Mouse (Mus musculus) forebrain, embryonic 13.5 days (tissue): ENCODE results near the gene Rhoh. TPM values are rescaled to one million over a fixed set of nuclear protein-coding genes. Genes with fewer than 3 reads are reported as not detected.

ENCODE experiments used
- ATAC-seq: fragments of 200-750 bp; cut with Nextera tagmentation; 2 replicates; pipeline ENCODE4 v1.8.0; 2017
- H3K27ac ChIP-seq: fragments of 300-500 bp; sonication (generic); 2 replicates; pipeline ENCODE4 v1.5.1; 2015; ENCODE audit warnings: inconsistent platforms, mild to moderate bottlenecking, moderate library complexity
- H3K27me3 ChIP-seq: fragments of 300-500 bp; sonication (generic); 2 replicates; pipeline ENCODE4 v1.6.1; 2015; ENCODE audit warnings: mild to moderate bottlenecking, inconsistent platforms
- H3K36me3 ChIP-seq: fragments of 300-500 bp; sonication (generic); 2 replicates; pipeline ENCODE4 v1.6.1; 2015; ENCODE audit warnings: mild to moderate bottlenecking, inconsistent platforms; ENCODE audit not compliant: poor library complexity, severe bottlenecking
- H3K4me1 ChIP-seq: fragments of 300-500 bp; sonication (generic); 2 replicates; pipeline ENCODE4 v1.6.1; 2015; ENCODE audit warnings: inconsistent platforms
- H3K4me2 ChIP-seq: fragments of 300-500 bp; sonication (generic); 2 replicates; pipeline ENCODE4 v1.6.1; 2015; ENCODE audit warnings: inconsistent platforms, mild to moderate bottlenecking, moderate library complexity
- H3K4me3 ChIP-seq: fragments of 300-500 bp; sonication (generic); 2 replicates; pipeline ENCODE4 v1.5.1; 2015; ENCODE audit warnings: mild to moderate bottlenecking, inconsistent platforms
- H3K9ac ChIP-seq: fragments of 300-500 bp; sonication (generic); 2 replicates; pipeline ENCODE4 v1.6.1; 2015; ENCODE audit warnings: mild to moderate bottlenecking, inconsistent platforms
- H3K9me3 ChIP-seq: fragments of 300-500 bp; sonication (generic); replicated peaks from 2 replicates; pipeline ENCODE4 v1.6.1; 2016; ENCODE audit warnings: inconsistent platforms
- WGBS: fragments of 180-500 bp; shearing (Covaris S2); methylation state at CpG from one replicate; pipeline ENCODE4 v1.1.7; 2015; 5-methylcytosine and 5-hydroxymethylcytosine counted together
- polyA plus RNA-seq: library from polyadenylated mRNA; unstranded; fragments of >200 nt; fragmentation: Nextera tagmentation; extraction: Ambion mirVana; gene quantifications from 2 replicates; pipeline ENCODE4 v1.2.1, GENCODE M21; 2015

Rhoh gene
- polyA plus RNA-seq, 1 experiment from 2014 or later: 0.32 TPM

- H3K4me1 ChIP-seq: no peaks in the 10 kb centered on the region
- no peak overlapping the region for H3K9ac ChIP-seq
- 84% methylated on average over 10 of the region's 10 CpGs for WGBS
Measured at GRCm38 (mm10) chr5:65882476-65883205, 21.6 kb downstream of the Rhoh start.

GRCm38 (mm10) chr5:65883355-65883754 is 22.3 kb downstream of the Rhoh start:
- no peaks in the 10 kb centered on the region for H3K4me1 ChIP-seq
- H3K9ac ChIP-seq: no peak overlapping the region
- no peak overlapping the region for H3K4me2 ChIP-seq
- no peak for ATAC-seq
- no peaks in the 10 kb centered on the region for H3K9me3 ChIP-seq
- no peaks in the 10 kb centered on the region for H3K27me3 ChIP-seq
- H3K27ac ChIP-seq: no peak overlapping the region
- H3K36me3 ChIP-seq: no peaks in the 10 kb centered on the region
- 73% methylated on average over 5 of the region's 5 CpGs for WGBS
- H3K4me3 ChIP-seq: no peak overlapping the region

More at GRCm38 (mm10) chr5:65882476-65883205, 21.6 kb downstream of the Rhoh start:
- Histone ChIP-seq H3K27me3 (no peaks in the 10 kb centered on the region), H3K4me2 (no peak overlapping the region), H3K9me3 (no peaks in the 10 kb centered on the region), H3K36me3 (no peaks in the 10 kb centered on the region), H3K27ac (no peak overlapping the region), H3K4me3 (no peak overlapping the region)
- no peak for ATAC-seq

GRCm38 (mm10) chr5:65885699-65886443 is 24.9 kb downstream of the Rhoh start:
- Histone ChIP-seq H3K36me3 (no peaks in the 10 kb centered on the region), H3K4me3 (no peak overlapping the region), H3K27ac (no peak overlapping the region), H3K9ac (no peak overlapping the region), H3K4me1 (no peaks in the 10 kb centered on the region), H3K4me2 (no peak overlapping the region), H3K27me3 (no peaks in the 10 kb centered on the region), H3K9me3 (no peaks in the 10 kb centered on the region)
- WGBS: 42% methylated on average over 15 of the region's 15 CpGs
- no peak for ATAC-seq

- Histone ChIP-seq H3K27me3 (no peaks in the 10 kb centered on the region), H3K9ac (no peak overlapping the region), H3K36me3 (no peaks in the 10 kb centered on the region), H3K4me2 (no peak overlapping the region), H3K9me3 (no peaks in the 10 kb centered on the region), H3K4me3 (no peak overlapping the region), H3K4me1 (peaks cover 6% of the 10 kb centered on the region; the same call in 1 of the 2 replicates), H3K27ac (no peak overlapping the region)
- 92% methylated on average over 5 of the region's 5 CpGs for WGBS
- ATAC-seq: no peak
Measured at GRCm38 (mm10) chr5:65888102-65888501, 27.1 kb downstream of the Rhoh start.

- Histone ChIP-seq H3K4me1 (peaks cover 6% of the 10 kb centered on the region; the same call in 1 of the 2 replicates), H3K9ac (no peak overlapping the region), H3K9me3 (no peaks in the 10 kb centered on the region), H3K4me2 (no peak overlapping the region), H3K27me3 (no peaks in the 10 kb centered on the region), H3K36me3 (no peaks in the 10 kb centered on the region), H3K4me3 (no peak overlapping the region), H3K27ac (no peak overlapping the region)
- ATAC-seq: no peak
- 77% methylated on average over 5 of the region's 5 CpGs for WGBS
Measured at GRCm38 (mm10) chr5:65888998-65889397, 28.0 kb downstream of the Rhoh start.

DNA sequence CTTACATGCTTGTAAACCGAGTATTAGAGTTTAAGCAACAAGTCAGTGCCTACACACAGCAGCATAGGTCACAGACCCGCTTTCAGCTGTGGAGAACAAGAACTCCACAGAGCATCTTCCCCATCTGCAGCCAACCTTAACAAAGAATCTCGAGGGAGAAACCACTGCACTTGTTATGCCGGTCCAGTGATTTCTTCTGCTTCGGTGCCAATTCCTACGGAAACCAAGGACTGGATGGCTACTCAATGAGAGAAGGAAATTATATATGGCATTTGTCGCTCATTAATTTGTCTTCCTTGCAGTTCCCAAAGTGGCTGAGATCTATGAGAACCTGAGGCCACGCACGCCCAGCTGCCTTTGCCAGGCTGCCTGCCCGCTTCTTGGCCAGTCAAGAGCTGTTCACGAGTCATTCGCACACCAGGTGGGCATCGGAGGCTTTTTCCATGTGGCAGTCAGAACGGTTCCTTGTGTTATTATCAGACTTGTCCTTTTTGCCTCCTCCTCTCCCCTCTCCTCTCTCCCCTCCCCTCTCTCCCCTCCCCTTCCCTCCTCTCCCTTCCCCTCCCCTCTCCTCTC is 30.3 kb downstream of the Rhoh start:
- Histone ChIP-seq H3K27me3 (no peaks in the 10 kb centered on the region), H3K4me1 (peaks cover 6% of the 10 kb centered on the region; the same call in 1 of the 2 replicates), H3K4me3 (no peak overlapping the region), H3K4me2 (no peak overlapping the region), H3K36me3 (no peaks in the 10 kb centered on the region), H3K9ac (no peak overlapping the region), H3K27ac (0 out of 2 replicates have a peak overlapping the region, but pooled peaks have one; percentile 21), H3K9me3 (no peaks in the 10 kb centered on the region)
- 55% methylated on average over 14 of the region's 14 CpGs for WGBS
- ATAC-seq: peak; percentile 33; the same call in 1 of the 2 replicates

- Histone ChIP-seq H3K27me3 (no peaks in the 10 kb centered on the region), H3K4me3 (no peak overlapping the region), H3K36me3 (no peaks in the 10 kb centered on the region), H3K4me2 (no peak overlapping the region), H3K4me1 (peaks cover 6% of the 10 kb centered on the region; the same call in 1 of the 2 replicates), H3K9ac (no peak overlapping the region), H3K27ac (no peak overlapping the region), H3K9me3 (no peaks in the 10 kb centered on the region)
- WGBS: 86% methylated on average over 6 of the region's 6 CpGs
- no peak for ATAC-seq
Measured at GRCm38 (mm10) chr5:65895121-65895692, 34.2 kb downstream of the Rhoh start.

- Histone ChIP-seq H3K27ac (no peak overlapping the region), H3K4me1 (peaks cover 8% of the 10 kb centered on the region; the same call in 1 of the 2 replicates), H3K27me3 (no peaks in the 10 kb centered on the region), H3K4me2 (no peak overlapping the region), H3K4me3 (no peak overlapping the region), H3K36me3 (no peaks in the 10 kb centered on the region), H3K9ac (no peak overlapping the region), H3K9me3 (no peaks in the 10 kb centered on the region)
- ATAC-seq: no peak
- WGBS: 75% methylated on average over 7 of the region's 7 CpGs
Measured at GRCm38 (mm10) chr5:65895764-65896163, 34.8 kb downstream of the Rhoh start.

- no peaks in the 10 kb centered on the region for H3K9me3 ChIP-seq
- H3K36me3 ChIP-seq: no peaks in the 10 kb centered on the region
- H3K9ac ChIP-seq: no peak overlapping the region
- ATAC-seq: no peak
- no peak overlapping the region for H3K4me2 ChIP-seq
- 95% methylated on average over 2 of the region's 2 CpGs for WGBS
- no peaks in the 10 kb centered on the region for H3K27me3 ChIP-seq
- H3K4me1 ChIP-seq: peaks cover 5% of the 10 kb centered on the region; the same call in 1 of the 2 replicates
- no peak overlapping the region for H3K27ac ChIP-seq
- no peak overlapping the region for H3K4me3 ChIP-seq
Measured at GRCm38 (mm10) chr5:65897731-65898130, 36.7 kb downstream of the Rhoh start.

GRCm38 (mm10) chr5:65898683-65899082 is 37.7 kb downstream of the Rhoh start:
- peaks cover 6% of the 10 kb centered on the region; the same call in 1 of the 2 replicates for H3K9me3 ChIP-seq
- no peaks in the 10 kb centered on the region for H3K27me3 ChIP-seq
- no peak overlapping the region for H3K9ac ChIP-seq
- H3K4me2 ChIP-seq: no peak overlapping the region
- no peaks in the 10 kb centered on the region for H3K36me3 ChIP-seq
- H3K4me1 ChIP-seq: peaks cover 5% of the 10 kb centered on the region; the same call in 1 of the 2 replicates
- no peak for ATAC-seq
- H3K27ac ChIP-seq: no peak overlapping the region
- 85% methylated on average over 3 of the region's 3 CpGs for WGBS
- H3K4me3 ChIP-seq: no peak overlapping the region

DNA sequence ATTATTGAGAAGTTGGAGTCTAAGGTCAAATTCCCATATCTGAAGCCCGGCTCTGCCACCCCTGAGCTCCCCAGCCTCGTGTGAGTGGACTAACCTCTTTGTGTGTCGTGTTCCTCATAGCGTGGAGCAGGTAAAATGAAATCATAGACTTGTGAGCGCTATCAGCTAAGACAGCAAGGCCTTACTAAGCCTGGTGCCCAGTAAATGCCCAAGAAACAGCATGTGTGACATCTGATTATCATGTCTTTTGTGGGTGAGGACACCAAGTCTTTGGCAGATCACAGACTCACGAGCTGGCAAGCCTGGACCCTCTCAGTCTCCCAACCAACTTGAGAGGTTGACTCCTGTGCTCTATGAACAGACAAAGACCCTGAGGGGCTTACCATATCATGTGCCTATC is 39.1 kb downstream of the Rhoh start:
- H3K4me3 ChIP-seq: no peak overlapping the region

More for the DNA sequence above, 39.1 kb downstream of the Rhoh start:
- H3K27ac ChIP-seq: no peak overlapping the region
- H3K4me2 ChIP-seq: no peak overlapping the region
- WGBS: 88% methylated on average over 6 of the region's 6 CpGs
- no peaks in the 10 kb centered on the region for H3K36me3 ChIP-seq
- no peaks in the 10 kb centered on the region for H3K27me3 ChIP-seq
- H3K4me1 ChIP-seq: peaks cover 5% of the 10 kb centered on the region; the same call in 1 of the 2 replicates
- H3K9ac ChIP-seq: no peak overlapping the region
- peaks cover 19% of the 10 kb centered on the region; the same call in 1 of the 2 replicates for H3K9me3 ChIP-seq
- ATAC-seq: no peak
